Mouse (Mus musculus) stomach, embryonic 16.5 days (tissue): ENCODE measurements around the gene Mycs. TPM values are rescaled to one million over a fixed set of nuclear protein-coding genes. Genes with fewer than 3 reads are reported as not detected.

Source experiments
- ATAC-seq: fragments of 200-750 bp; cut with Nextera tagmentation; 2 replicates; pipeline ENCODE4 v1.8.0; 2017; ENCODE audit warnings: moderate number of reproducible peaks, moderate TSS enrichment; ENCODE audit not compliant: insufficient read depth, low FRiP score
- H3K27ac ChIP-seq: fragments of 300-500 bp; sonication (generic); 2 replicates; pipeline ENCODE4 v1.5.1; 2014; ENCODE audit warnings: low read length
- H3K27me3 ChIP-seq: fragments of 300-500 bp; sonication (generic); 2 replicates; pipeline ENCODE4 v1.6.1; 2014; ENCODE audit warnings: low read length, control low read depth, mixed read lengths; ENCODE audit not compliant: control insufficient read depth, insufficient read depth
- H3K36me3 ChIP-seq: fragments of 300-500 bp; sonication (generic); 2 replicates; pipeline ENCODE4 v1.6.1; 2014; ENCODE audit warnings: low read length; ENCODE audit not compliant: control insufficient read depth, insufficient read depth
- H3K4me1 ChIP-seq: fragments of 300-500 bp; sonication (generic); 2 replicates; pipeline ENCODE4 v1.6.1; 2014; ENCODE audit warnings: low read length, control low read depth, mixed read lengths; ENCODE audit not compliant: control insufficient read depth, insufficient read depth
- H3K4me2 ChIP-seq: fragments of 300-500 bp; sonication (generic); 2 replicates; pipeline ENCODE4 v1.6.1; 2014; ENCODE audit warnings: low read depth, low read length, mixed read lengths
- H3K4me3 ChIP-seq: fragments of 300-500 bp; sonication (generic); replicated peaks from 2 replicates; pipeline ENCODE4 v1.5.1; 2014; ENCODE audit warnings: mild to moderate bottlenecking, low read length
- H3K9ac ChIP-seq: fragments of 300-500 bp; sonication (generic); 2 replicates; pipeline ENCODE4 v1.6.1; 2014; ENCODE audit warnings: low read length
- H3K9me3 ChIP-seq: fragments of 300-500 bp; sonication (generic); replicated peaks from 2 replicates; pipeline ENCODE4 v1.6.1; 2016; ENCODE audit warnings: low read length, control low read depth; ENCODE audit not compliant: control insufficient read depth
- WGBS: fragments of 180-500 bp; shearing (Covaris S2); extraction: QIAGEN DNeasy Blood & Tissue Kit; methylation state at CpG from one replicate; pipeline ENCODE4 v1.1.7; 2014; 5-methylcytosine and 5-hydroxymethylcytosine counted together
- polyA plus RNA-seq: library from polyadenylated mRNA; unstranded; fragments of >200 nt; fragmentation: Nextera tagmentation; extraction: Ambion mirVana; gene quantifications from 2 replicates; pipeline ENCODE4 v1.2.1, GENCODE M21; 2015

Mycs gene
- polyA plus RNA-seq = not detected in 2 replicates

DNA sequence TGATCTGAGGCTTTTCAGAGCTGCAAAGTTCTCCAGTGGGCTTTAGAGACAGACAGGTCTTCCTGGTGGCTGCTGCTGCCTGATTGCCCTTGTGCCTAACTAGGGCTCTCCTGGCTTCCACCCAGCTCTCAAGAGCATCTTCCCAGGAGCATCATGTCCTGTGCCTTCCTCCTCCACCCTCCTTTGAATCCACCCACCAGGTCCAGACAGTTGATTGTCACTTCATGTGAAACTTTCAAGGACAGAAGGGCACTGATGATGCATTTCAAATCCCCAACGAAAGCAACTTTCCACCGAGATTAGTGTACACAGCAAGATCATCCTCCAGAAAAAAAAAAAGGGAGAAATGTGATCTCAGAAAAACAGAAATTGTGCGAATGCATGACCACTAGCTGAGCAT is at the start of gene Mycs:
Gene Mycs (minus strand): TSS at position 101 of the 400 bp plus-strand sequence.
- no peak within 1 kb of the TSS for H3K4me3 ChIP-seq
- H3K4me1 ChIP-seq = no peaks in the 10 kb centered on the region
- no peak within 1 kb of the TSS for H3K4me2 ChIP-seq

DNA sequence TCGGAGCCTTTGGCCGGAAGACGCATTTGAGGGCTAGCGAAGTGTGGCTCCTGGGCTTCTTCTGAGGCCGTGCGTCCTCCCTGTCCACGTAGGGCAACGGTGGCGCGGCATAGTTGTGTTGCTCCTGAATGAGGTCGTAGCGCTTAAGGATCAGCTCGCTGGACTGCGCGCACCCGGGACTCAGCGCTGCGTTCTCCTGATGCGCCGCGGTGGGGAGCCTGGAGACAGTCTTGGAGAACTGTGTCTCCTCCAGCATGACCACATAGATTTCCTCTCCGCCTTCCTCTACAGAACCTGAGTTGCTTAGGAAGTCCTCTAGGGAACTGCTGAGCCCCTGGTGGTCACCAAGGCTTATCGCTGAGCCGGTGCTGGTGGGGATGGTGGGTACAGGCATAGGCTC is 1.0 kb downstream of the Mycs start:
- H3K4me2 ChIP-seq = no peak overlapping the region
- H3K4me3 ChIP-seq = no peak overlapping the region
- ATAC-seq = no peak
- no peak overlapping the region for H3K27ac ChIP-seq
- H3K4me1 ChIP-seq = no peaks in the 10 kb centered on the region
- no peaks in the 10 kb centered on the region for H3K36me3 ChIP-seq
- 9% methylated on average over 24 of the region's 24 CpGs for WGBS
- no peaks in the 10 kb centered on the region for H3K27me3 ChIP-seq
- no peaks in the 10 kb centered on the region for H3K9me3 ChIP-seq
- H3K9ac ChIP-seq = no peak overlapping the region

More for the DNA sequence above, at the start of gene Mycs:
- no peak within 1 kb of the TSS for H3K9ac ChIP-seq
- H3K9me3 ChIP-seq = no peaks in the 10 kb centered on the region
- H3K36me3 ChIP-seq = no peaks in the 10 kb centered on the region
- H3K27me3 ChIP-seq = no peaks in the 10 kb centered on the region
- ATAC-seq = no peak
- 77% methylated on average over 3 of the region's 3 CpGs for WGBS
- no peak within 1 kb of the TSS for H3K27ac ChIP-seq

Other genes with a start within 250 kb of the Mycs start
- gene Btbd35f7, start 199.8 kb upstream of the Mycs start, polyA plus RNA-seq = not detected in 2 replicates